Mouse (Mus musculus): ENCODE results near the gene B2m.

Gene B2m

DNA sequence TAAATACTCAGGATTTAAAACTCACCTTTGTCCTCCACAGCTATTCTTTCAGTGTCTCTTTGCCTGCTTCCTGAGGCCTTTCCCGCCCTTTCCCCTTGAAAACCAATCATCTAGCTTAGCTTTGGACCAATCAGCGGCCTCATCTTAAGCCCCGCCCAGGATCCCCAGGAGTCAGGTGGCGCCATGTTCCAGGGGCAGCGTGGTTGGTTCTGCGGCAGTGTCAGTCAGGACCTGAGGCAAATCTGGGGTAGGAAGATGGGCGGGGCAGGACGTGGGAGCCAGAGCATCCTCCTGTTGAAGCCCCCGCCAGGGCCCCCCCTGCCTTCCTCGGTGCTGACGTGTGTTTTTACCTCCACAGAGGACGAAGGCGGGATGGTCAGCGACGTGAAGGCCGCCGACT lies 38.6 kb downstream of the B2m start, which contains the start of the genes Patl2 and Terb2:
TSS of gene Patl2 (minus strand) at position 84 of the 400 bp plus-strand sequence.
TSS of gene Terb2 (plus strand) at position 167 of the 400 bp plus-strand sequence.
- TF ChIP-seq POU5F1 (IDR thresholded peaks at IDR 0.05; ENCODE audit: borderline replicate concordance, low read length): no peak
- TF ChIP-seq NANOG (IDR thresholded peaks at IDR 0.05; ENCODE audit: borderline replicate concordance, low read length): no peak
- no peak for TF ChIP-seq CTCF (conservative IDR thresholded peaks at IDR 0.05; ENCODE audit: low read length)
- no peaks in the 10 kb centered on the region for H3K9me3 ChIP-seq (ENCODE audit: low read length)
- peak within 1 kb of the TSS; percentile 74 for H3K4me3 ChIP-seq (replicated peaks; ENCODE audit: low read length)
- peaks cover 17% of the 10 kb centered on the region for H3K27me3 ChIP-seq (ENCODE audit: insufficient read depth, low read length)
- 0 out of 2 replicates have a peak, but pooled peaks cover 4% of the 10 kb centered on the region for H3K36me3 ChIP-seq (ENCODE audit: insufficient read depth, low read length)
- peaks cover 9% of the 10 kb centered on the region for H3K4me1 ChIP-seq (replicated peaks; ENCODE audit: low read depth, low read length)

DNA sequence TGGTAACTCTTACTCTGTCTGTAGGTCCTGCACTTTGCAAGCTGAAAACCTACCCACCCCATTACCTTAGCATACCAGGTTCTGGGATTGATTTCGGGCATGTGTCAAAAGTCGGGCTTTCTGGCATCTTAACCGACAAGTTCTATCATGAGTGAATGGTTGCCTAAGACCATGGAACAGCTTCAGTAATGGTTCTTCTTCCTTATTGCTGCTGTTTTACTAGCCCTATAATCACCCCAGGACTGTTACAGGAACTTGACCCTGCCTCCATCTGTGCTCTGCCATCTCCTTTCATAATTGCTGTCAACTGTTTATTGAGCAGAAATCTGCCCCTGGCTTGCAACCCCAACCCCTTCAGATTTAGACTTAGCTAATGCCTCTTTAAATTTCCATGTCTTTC lies 39.3 kb downstream of the B2m start:
- Histone ChIP-seq H3K4me1 (replicated peaks; ENCODE audit: low read depth, low read length) (peaks cover 9% of the 10 kb centered on the region), H3K9me3 (ENCODE audit: low read length) (no peaks in the 10 kb centered on the region), H3K36me3 (ENCODE audit: insufficient read depth, low read length) (0 out of 2 replicates have a peak, but pooled peaks cover 4% of the 10 kb centered on the region), H3K27me3 (ENCODE audit: insufficient read depth, low read length) (peaks cover 17% of the 10 kb centered on the region), H3K4me3 (replicated peaks; ENCODE audit: low read length) (peak overlapping the region; percentile 74)
- TF ChIP-seq POU5F1 (IDR thresholded peaks at IDR 0.05; ENCODE audit: borderline replicate concordance, low read length) (no peak), CTCF (conservative IDR thresholded peaks at IDR 0.05; ENCODE audit: low read length) (no peak), NANOG (IDR thresholded peaks at IDR 0.05; ENCODE audit: borderline replicate concordance, low read length) (no peak)

- TF ChIP-seq POU5F1 (IDR thresholded peaks at IDR 0.05; ENCODE audit: borderline replicate concordance, low read length) (no peak), CTCF (conservative IDR thresholded peaks at IDR 0.05; ENCODE audit: low read length) (no peak), NANOG (IDR thresholded peaks at IDR 0.05; ENCODE audit: borderline replicate concordance, low read length) (no peak)
- H3K36me3 ChIP-seq (ENCODE audit: insufficient read depth, low read length): 0 out of 2 replicates have a peak, but pooled peaks cover 8% of the 10 kb centered on the region
- H3K4me3 ChIP-seq (replicated peaks; ENCODE audit: low read length): no peak overlapping the region
- peaks cover under 1% of the 10 kb centered on the region for H3K27me3 ChIP-seq (ENCODE audit: insufficient read depth, low read length)
- H3K4me1 ChIP-seq (replicated peaks; ENCODE audit: low read depth, low read length): peaks cover 7% of the 10 kb centered on the region
- no peaks in the 10 kb centered on the region for H3K9me3 ChIP-seq (ENCODE audit: low read length)
These were observed 44.4 kb downstream of the B2m start for GRCm38 (mm10) chr2:122191849-122192248.

DNA sequence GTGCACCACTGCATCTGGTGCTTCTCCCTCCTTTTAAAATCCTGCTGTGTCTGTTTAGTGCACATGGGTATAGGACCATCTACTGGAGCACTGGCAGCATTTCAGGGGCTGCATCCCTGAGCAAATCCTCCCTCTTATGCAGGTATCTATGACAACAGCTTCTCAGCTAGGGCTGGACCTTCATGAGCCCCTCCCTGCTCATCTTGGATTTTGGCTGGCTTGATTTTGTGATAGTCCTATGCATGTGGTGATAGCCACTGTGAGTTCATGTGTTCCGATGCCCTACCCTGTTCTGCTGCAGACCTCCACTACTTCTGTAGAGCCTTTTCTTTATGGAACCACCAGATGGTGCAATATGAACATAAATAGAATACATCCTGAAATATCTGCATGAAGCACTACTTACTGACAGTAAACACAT lies 47.0 kb downstream of the B2m start:
- Histone ChIP-seq H3K27me3 (ENCODE audit: insufficient read depth, low read length) (no peaks in the 10 kb centered on the region), H3K4me1 (replicated peaks; ENCODE audit: low read depth, low read length) (0 out of 2 replicates have a peak, but pooled peaks cover 8% of the 10 kb centered on the region), H3K4me3 (replicated peaks; ENCODE audit: low read length) (no peak overlapping the region), H3K9me3 (ENCODE audit: low read length) (no peaks in the 10 kb centered on the region), H3K36me3 (ENCODE audit: insufficient read depth, low read length) (0 out of 2 replicates have a peak, but pooled peaks cover 8% of the 10 kb centered on the region)
- TF ChIP-seq NANOG (IDR thresholded peaks at IDR 0.05; ENCODE audit: borderline replicate concordance, low read length) (no peak), POU5F1 (IDR thresholded peaks at IDR 0.05; ENCODE audit: borderline replicate concordance, low read length) (no peak), CTCF (conservative IDR thresholded peaks at IDR 0.05; ENCODE audit: low read length) (no peak)

DNA sequence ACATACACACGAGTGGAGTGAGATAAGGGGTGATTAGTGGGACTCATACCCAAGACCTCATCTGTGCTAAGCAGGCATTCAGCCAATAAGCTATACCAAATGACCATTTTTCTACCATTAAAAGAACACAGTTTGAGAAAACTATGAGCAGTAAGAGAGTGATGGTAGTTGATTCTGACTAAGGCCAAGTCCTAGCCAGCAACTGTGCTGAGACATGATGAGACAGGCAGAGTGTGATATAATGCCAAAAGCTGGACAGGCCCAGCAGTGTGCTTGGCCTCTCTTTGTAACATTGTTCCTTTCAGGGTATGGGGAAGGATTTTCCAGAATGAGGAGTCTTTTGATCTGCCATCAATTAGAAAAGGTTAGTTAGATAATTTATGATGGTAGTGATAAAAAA lies 54.0 kb downstream of the B2m start:
- Histone ChIP-seq H3K4me1 (replicated peaks; ENCODE audit: low read depth, low read length) (0 out of 2 replicates have a peak, but pooled peaks cover 3% of the 10 kb centered on the region), H3K4me3 (replicated peaks; ENCODE audit: low read length) (no peak overlapping the region), H3K9me3 (ENCODE audit: low read length) (no peaks in the 10 kb centered on the region), H3K27me3 (ENCODE audit: insufficient read depth, low read length) (no peaks in the 10 kb centered on the region), H3K36me3 (ENCODE audit: insufficient read depth, low read length) (no peaks in the 10 kb centered on the region)
- TF ChIP-seq POU5F1 (IDR thresholded peaks at IDR 0.05; ENCODE audit: borderline replicate concordance, low read length) (no peak), NANOG (IDR thresholded peaks at IDR 0.05; ENCODE audit: borderline replicate concordance, low read length) (no peak), CTCF (conservative IDR thresholded peaks at IDR 0.05; ENCODE audit: low read length) (no peak)
